Mouse (Mus musculus): ENCODE measurements at regions not wholly inside any gene's neighbourhood (a gene's known extent, or its start where the extent isn't known, plus 50 kb on each side); places are given as distances from the start of the nearest gene placed in this dataset.
A peak's percentile ranks its signal among the peaks of the same experiment; 100 is the strongest.

DNA sequence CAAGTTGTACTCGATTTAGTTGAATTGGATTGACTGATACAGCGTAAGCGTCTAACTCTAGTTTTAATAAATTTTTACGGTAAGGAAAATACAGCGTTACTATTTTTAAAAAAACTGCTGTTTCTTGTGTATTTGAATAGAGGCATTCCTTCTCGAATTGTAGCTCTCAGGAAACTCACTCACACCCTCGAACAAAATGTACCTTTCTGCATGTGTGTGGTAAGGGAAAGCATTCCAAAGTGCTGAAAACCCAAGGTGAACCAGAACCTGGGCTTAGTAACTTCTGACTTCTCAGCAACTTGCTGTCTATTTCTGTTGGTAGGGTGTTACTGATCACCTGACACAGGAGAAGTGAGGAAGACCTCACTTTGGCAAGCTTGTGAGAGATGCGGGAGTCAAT, 247.0 kb downstream of the Nr2f2 start:
- no peak for DNase-seq (ENCODE audit: extremely low spot score in 1 of 2, low spot score in 1 of 2)

DNA sequence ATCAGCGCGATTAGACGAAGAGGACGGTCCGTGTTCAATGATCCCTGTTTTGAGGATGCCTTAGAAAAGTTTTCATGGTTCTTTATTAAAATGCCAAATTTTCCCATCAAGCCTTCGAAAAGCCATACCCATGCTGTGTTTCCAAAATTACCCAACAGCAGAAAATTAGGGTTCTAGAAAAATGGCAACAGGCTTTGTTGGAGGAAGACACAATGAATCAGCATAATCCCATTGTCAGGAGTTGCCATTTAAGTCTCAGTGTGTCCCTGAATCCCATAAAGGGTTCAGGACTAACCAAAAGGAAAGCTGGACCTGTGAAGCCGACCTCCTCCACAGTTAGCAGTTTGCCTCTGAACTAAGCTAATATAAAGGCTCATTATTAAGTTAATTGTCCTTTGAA, 247.6 kb downstream of the Nr2f2 start:
- no peak for DNase-seq (ENCODE audit: extremely low spot score in 1 of 2, low spot score in 1 of 2)

DNA sequence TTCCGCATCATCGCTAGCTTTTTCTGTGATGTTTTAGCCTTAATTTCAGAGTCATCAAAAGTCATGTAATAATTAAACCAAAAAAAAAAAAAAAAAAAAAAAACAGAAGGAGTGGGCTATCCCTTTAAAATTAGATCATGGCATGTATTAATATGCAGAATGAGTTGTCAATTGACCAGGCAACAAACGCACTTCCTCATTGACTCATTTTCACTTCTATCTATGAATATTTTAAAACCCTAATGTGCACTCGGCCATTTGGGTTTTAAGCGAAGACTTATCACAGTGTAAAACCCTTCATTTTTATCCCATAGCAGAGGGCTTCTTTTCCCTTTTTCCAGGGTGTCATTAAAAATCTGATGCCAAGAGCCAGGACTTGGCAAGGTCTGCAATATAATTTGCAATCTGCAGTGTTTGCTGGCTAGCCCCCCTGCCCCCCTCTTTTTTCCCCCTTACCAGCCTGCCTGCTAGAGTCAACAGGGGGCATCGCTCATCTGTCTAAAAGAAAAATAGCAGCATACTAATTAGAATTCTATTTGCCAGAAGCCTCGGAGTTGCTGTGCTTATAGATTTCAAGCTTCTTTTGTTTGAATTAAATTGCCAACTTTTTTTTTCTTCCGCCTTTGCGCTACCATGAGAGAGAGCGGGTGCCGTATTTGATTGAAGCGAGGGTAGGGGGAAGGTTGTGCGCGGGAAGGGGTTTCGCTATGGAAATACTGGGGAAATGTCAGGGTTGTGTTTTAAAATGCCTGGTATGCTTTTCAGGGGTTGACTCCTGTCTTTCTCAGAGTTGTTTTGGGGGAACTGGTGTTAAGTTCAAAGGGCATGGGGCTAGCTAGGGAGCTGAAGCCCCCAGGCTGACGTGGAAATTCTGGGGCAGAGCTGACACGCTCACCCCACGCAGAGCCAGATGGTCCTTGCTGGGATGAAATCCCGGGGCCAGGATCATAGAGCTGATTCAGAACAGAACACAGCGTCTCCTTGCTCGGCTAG, 248.3 kb downstream of the Nr2f2 start:
- peak in 1 of 2 experiments; percentile 3 for DNase-seq (ENCODE audit: extremely low spot score in 1 of 2, low spot score in 1 of 2)

DNA sequence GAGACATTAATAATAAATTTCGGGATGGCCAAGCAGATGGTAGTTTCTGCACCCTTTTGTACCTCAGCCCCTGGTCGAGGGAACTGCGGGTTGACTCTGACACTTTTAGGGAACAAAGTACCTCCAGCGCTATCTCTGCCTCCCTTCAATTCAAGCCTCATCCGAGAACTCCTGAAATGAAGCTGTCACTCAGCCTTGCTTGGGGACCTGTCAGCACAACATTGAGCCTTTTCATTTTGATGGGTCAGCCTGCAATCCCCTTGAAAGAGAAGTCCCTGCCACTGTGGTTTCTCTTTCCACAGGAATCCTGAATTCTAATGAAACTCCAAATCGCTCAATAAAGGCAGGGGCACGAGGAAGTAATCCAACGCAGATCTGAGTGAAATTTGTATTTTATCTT, 257.5 kb downstream of the Nr2f2 start:
- DNase-seq (ENCODE audit: extremely low spot score in 1 of 2, low spot score in 1 of 2) = no peak

DNA sequence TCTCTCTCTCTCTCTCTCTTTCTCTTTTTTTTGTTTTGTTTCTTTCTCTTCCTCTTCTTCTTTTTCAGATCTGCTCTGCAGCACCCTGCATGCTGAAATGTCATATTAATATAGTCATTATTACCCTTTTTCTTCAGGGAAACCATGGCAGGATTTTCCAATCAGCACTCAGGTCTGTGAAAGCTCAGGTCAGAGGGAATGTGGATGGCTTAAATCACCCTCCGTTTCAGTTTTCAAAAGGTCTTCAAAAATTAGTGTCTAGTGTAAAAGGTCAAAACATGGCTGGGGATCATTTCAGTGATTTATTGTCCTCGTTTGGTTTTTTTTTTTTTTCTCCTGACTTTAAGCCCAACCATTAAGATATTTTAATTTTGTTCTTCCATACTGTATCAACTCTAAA, 261.5 kb downstream of the Nr2f2 start:
- no peak for DNase-seq (ENCODE audit: extremely low spot score in 1 of 2, low spot score in 1 of 2)

DNA sequence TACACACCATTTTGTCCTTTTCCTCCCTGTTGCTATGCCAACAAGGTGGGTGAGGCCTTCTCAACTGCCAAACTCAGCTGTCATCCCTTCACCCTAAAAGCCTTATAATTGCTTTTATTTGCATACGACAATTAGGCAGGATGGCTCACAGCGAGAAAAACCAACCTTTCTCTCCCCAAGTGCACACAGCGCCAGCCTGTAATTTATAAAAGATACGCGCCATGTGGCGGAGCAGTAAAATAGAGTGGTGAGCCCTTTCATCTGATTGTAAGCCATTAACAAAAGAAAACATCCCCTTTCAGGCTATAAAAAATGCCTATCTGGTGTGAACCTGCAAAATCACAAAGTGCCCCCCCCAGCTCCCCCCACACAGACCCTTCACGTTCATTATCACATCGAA, 262.0 kb downstream of the Nr2f2 start:
- no peak for DNase-seq (ENCODE audit: extremely low spot score in 1 of 2, low spot score in 1 of 2)

DNA sequence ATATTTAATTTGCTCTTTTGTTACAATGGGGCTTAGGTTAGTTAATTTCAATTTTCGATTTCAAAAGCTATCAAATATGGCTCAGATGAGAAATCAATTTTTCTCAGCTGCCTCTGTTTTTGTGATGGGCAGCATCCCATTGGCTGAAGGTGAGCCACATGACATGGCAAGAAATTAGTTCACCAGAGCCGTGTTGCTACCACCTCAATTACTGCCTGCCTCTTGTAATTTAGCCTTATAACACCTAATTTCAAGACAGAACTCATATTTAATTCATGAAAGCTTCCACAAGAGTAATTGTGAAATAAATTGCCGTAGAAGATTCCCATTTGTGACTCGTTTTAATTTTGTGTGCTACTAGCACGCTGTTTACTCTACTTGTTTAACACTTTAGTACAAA, 262.9 kb downstream of the Nr2f2 start:
- DNase-seq (ENCODE audit: extremely low spot score in 1 of 2, low spot score in 1 of 2) = no peak

DNA sequence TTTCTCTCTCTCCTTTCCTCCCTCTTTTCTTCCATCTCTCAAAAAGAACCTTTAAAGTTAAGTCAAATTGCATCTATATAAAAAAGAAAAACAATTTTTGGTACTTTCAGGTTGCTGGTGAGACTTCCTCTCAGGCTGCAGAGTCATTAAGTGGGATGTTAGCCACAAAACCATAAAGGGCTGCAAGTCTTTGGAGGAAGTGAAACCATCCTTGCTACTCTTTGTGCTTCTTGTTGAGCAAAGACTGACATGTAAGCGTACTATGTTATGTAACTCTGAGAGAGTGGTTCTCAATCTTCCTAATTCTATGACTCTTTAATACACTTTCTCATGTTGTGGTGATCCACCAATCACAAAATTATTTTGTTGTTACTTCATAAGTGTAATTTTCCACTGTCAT, 267.5 kb downstream of the Nr2f2 start:
- DNase-seq (ENCODE audit: extremely low spot score in 1 of 2, low spot score in 1 of 2) = no peak

DNA sequence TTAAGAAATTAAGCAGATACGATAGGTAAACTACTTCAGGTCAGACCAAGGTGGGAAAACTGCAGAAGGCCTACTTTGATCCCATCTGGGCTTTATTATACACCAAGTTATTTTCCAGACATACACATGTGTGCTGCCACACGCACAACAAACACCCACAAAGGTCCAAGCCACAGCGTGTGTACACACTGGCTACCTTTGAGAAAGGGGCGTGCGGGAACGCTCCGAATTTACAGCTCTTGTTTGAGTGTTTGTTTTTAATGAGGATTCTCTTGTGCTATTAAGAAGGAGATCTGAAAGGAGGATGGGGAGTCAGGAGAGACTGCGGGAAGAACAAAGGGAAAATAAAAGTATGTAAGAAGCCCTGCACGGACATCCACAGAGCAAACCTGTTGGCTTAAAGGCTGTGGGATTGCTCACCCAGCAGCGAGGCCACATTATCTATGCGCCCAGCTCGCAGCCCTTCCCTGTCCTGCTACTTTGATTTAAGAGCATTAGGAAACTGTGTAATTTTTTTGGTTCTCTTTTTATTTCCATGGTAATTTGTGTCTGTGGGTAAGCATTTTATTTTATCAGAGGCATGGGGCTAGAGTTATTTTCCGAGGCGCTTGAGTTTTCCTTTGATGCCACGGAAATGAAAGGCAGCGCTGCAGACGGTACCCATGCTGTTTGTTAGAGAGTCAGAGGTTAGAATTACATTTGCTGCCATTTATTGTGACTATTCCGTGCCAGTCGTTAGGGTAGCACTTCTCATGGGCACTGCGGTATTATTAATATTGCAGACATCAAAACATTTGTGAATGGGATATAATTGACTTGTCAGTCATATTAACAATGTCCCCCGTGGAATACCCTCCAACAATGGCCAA, 272.4 kb downstream of the Nr2f2 start:
- DNase-seq (ENCODE audit: extremely low spot score in 1 of 2, low spot score in 1 of 2) = no peak

DNA sequence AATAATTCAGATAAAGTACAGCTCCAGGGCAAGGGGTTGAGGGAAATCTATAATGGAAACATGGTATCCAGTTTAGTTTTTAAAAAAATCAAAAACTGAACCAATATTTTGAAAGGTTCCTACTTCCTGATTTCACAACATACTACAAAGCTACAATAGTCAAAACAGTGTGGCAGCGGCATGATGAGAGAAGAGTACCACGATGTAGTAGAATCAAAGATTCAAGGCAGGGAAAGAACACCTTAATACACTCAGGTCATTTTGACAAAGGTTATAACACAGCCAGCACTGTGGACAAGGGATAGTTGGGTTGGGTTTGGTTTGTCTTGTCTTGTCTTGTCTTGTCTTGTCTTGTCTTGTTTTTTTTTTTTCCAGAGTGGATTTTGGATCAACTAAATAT, 274.4 kb downstream of the Nr2f2 start:
- DNase-seq (ENCODE audit: extremely low spot score in 1 of 2, low spot score in 1 of 2) = no peak

DNA sequence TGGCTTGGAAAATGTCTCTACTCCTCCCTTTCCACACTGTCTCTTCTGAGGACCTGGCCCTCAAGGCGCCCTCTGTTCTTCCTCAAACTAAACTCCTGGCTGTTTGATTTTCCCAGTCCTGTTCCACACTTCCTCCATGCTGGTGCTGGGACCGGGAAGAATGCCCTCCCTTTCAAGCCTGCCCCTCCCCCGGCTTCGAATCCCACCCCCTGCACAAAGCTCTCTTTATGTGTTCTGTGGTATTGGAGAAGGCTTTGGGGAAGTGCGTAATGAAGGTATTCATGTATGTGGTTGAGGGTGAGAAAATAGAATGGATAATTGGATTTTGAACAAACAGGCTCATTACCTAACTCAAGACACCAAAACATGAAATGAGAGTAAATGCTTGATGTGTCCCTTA, 277.4 kb downstream of the Nr2f2 start:
- no peak for DNase-seq (ENCODE audit: extremely low spot score in 1 of 2, low spot score in 1 of 2)

DNA sequence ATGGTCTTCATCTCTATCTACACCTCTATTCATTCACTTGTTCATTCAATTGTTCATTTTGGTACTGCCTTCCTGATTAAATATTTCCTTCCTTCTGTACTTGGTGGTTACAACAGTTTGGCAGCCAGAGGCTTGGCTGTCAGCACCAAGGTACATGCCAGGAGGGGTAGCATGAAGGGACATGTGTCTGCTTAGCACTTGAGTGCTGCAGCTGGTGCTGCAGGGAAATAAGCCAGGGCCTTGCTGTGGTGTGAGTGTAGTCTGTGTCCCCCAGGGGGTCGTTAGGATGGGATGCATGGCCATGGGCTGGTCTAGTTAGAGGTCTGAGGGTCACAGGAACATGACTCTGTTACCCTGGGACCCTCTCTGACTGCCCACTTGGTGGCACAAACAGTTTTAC, 296.9 kb downstream of the Nr2f2 start:
- DNase-seq (ENCODE audit: extremely low spot score in 1 of 2, low spot score in 1 of 2) = no peak

DNA sequence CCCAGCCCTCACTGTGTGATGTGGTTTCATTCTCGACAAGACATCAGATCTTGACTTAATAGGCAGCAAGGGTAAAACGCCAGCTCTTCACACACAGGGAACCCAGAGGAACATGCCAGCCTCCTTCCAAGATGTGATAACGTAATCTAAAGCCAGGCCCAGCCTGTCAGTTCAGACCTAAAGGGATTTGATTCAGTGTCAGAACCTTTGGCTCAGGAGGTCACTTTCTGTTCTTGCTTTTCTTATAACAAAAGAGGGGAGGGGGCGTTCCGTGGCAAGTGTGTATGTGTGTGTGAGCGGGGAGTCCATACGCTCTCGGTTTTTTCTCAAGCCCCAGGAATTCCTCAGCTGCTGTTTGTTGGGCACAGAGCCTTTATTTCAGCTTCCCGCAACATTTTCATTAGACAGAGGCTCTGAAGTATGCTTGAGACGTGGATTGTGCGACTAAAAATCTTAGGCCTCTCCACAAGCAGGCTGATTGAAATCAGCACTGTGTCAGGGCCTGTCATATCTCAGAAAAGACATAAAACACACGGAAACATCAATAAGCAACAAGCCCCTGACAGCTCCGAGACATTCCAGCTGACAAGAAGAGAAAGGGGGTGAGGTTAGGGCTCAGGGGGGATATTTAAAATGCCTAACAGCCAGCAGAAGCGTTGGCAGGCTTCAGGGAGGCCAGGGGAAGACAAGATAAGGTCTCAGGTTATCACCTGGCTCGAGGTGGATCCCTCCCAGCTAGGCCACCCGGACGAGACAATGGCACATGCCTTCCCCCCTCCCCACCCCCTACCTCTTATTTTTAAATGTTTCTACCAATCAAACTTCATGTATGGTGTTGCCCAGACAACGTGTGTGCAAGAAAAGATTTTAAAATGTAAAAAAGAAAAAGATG, 298.5 kb downstream of the Nr2f2 start:
- no peak for DNase-seq (ENCODE audit: extremely low spot score in 1 of 2, low spot score in 1 of 2)

DNA sequence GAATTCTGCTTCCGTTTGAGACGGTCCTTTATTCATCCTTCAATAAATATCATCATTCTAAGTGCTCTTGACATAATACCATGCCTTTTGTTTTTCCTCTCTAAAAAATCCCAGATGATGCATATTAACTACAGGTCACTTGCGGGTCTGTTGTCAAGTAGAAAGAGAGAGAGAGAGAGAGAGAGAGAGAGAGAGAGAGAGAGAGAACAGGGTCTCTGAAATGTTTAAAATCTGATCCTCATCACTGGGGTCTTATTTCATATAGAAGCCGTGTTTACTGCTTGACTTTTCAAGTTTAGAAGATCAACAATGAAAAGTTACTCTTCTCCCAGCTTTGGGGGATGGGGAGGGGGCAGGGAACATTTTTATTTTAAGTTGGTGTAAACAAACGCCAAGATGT, 299.5 kb downstream of the Nr2f2 start:
- DNase-seq (ENCODE audit: extremely low spot score in 1 of 2, low spot score in 1 of 2) = no peak

DNA sequence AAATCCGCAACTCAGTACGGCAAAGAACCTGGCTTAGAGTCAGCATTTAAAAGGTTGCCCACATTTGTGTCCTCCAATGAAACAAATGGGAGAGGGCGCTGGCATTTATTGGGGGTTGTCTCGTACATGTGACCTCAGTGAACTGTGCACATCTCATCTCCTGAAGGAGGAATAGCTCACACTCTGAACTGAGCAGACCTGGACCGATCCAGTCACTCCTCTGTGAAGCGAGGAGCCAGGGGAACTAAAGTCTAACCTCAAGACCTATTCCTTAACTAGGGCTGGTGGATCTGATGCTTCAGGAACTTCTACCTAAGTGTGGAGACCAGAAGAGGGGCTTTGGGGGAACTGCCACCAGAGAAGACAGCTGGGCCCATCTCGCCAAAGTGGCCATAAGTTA, 300.1 kb downstream of the Nr2f2 start:
- DNase-seq (ENCODE audit: extremely low spot score in 1 of 2, low spot score in 1 of 2) = no peak

DNA sequence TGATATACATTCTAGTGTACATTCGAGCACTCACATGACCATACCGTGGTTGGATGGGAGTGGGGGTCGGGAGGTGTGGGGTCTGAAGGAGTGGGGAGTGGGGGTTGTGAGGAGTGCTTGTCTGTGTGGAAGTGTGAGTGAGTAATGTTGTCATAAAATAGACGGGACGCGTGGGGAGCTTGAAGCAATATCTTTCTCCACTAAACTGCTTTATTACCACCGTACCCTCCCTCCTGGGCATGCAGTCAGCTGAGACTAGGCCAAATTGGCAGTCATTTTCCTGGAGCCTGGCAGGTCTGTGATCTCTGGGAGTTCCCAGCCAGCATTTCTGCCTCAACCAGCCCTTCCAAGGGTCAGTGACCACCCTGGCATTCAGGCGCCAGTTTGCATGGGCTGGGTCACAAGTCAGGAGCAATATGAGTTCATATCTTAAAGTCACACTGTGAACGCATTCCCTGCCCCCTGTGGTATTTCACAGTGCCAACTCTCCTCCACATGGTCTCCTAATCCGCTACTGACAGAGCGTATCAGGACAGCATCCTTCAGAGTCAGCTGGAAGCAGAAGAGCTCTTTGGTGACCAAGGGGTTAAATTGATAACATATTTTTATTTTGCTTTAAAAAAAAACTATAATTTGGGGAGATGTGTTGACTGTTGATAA, 300.9 kb downstream of the Nr2f2 start:
- no peak for DNase-seq (ENCODE audit: extremely low spot score in 1 of 2, low spot score in 1 of 2)

DNA sequence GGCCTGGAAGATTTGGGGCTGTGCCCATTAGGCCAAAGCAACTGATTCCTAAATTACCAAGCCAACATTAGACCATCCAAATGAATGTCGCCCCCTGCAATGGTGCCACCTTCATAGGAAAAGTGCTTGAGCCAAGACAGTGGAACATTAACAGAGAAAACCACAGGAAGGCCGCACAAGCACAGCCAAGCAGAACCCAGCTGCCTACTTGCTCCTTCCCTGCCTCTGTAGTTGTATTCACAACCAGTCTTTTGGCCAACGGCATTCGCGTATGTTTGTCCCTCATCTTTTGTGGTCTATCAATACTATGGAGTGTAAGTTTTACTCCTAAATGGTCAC, 319.2 kb downstream of the Nr2f2 start:
- DNase-seq (ENCODE audit: extremely low spot score in 1 of 2, low spot score in 1 of 2) = no peak

DNA sequence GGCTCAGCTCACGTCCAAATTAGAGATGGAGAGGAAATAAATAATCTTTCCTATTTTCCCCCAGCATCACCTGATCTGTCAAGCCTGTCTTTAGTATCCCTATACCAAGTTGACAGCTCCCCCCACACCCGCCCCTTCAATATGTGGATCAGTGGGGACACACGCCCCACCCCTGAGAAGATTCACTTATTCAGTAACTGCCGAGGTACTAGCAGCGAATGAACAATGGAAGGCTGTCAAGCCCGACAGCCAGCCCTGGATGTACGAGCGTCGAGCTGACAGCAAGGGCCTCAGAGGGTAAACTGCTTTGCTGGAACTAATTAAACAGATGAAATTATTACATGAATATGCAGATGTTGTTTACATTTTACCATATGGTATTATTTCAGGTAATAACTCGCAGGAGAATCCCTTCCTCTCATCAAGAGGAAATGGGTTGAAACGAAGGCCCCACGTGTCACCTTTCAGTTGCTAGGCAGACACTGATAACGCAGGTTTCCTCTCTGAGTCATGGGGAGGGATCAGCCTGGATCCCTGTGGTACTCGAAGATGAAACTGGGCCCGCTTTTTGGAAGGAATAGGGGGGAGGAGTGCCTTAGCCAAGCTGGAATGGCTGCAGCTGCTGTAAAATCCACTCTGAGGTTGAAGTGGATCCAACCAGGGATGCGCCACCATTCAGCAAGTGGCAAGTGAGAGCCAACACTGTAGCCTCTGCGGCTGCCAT, 319.7 kb downstream of the Nr2f2 start:
- DNase-seq (ENCODE audit: extremely low spot score in 1 of 2, low spot score in 1 of 2) = peak in 1 of 2 experiments; percentile 1

DNA sequence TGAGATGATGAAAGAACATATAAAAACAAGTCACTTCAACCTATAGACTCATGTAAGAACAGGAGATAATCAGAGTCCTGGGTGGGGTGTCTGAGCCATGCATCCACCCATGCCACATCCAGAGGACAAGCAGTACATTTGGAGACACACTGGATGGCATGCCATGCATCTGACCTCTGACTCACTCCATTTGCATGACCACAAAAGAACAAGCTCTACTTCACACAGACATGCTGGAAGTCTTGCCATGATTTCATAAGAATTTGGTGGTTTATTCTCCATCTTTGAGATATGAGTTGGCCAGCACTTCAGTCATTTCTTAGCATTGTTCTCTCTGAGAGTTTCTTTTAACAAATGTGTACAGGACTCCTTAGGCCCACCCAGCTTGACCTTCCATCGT, 329.5 kb downstream of the Nr2f2 start:
- DNase-seq (ENCODE audit: extremely low spot score in 1 of 2, low spot score in 1 of 2) = no peak

DNA sequence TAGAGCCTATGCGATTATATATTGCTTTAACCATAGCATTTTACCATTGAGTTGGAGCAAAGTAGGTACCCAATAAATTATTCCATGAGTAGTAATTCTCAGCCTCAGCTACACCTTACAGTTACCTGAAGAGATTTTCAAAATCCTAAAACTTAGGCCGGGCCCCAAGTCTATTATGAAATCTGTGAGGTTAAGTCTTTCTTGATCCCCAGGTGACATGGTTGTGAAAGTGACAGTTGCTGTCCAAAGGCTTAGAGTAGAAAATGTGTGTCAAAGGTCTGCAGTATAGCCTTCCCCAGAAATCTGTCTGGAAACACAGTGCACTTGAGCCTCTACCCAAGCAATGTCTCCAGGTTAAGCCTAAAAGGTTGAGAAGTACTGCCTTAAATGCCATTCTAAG, 333.7 kb downstream of the Nr2f2 start:
- no peak for DNase-seq (ENCODE audit: extremely low spot score in 1 of 2, low spot score in 1 of 2)
